Mouse (Mus musculus) cerebellum, adult 2 months (tissue): ENCODE data around the gene Sun3. TPM values are rescaled to one million over a fixed set of nuclear protein-coding genes. Genes with fewer than 3 reads are reported as not detected.

ENCODE experiments used
- DNase-seq, 2 experiments: peaks; one replicate each; pipeline ENCODE4 v3.0.0; 2021
- H3K27ac ChIP-seq: fragments of 200-500 bp; 2 replicates; pipeline ENCODE4 v1.5.1; 2012; ENCODE audit warnings: low read length, control low read depth, inconsistent platforms; ENCODE audit not compliant: insufficient read depth
- H3K27me3 ChIP-seq: fragments of 200-500 bp; 2 replicates; pipeline ENCODE4 v1.6.1; 2012; ENCODE audit warnings: inconsistent platforms, mild to moderate bottlenecking, low read length, moderate library complexity; ENCODE audit not compliant: control insufficient read depth, insufficient read depth
- H3K4me1 ChIP-seq: fragments of 200-500 bp; 2 replicates; pipeline ENCODE4 v1.6.1; 2011; ENCODE audit warnings: low read length; ENCODE audit not compliant: control insufficient read depth, insufficient read depth
- H3K4me3 ChIP-seq: fragments of 200-500 bp; replicated peaks from 2 replicates; pipeline ENCODE3; 2011; ENCODE audit warnings: mild to moderate bottlenecking, low read depth, low read length, control low read depth; ENCODE audit not compliant: insufficient read depth
- CTCF ChIP-seq: fragments of 200-500 bp; IDR thresholded peaks from 2 replicates; pipeline ENCODE4 v1.5.1; 2011; ENCODE audit warnings: low read depth, mild to moderate bottlenecking, control low read depth, low read length, moderate library complexity, borderline replicate concordance; ENCODE audit not compliant: insufficient read depth
- POLR2A ChIP-seq: fragments of 200-500 bp; IDR thresholded peaks from 2 replicates; pipeline ENCODE4 v1.6.1; 2011; ENCODE audit warnings: low read length, control low read depth, borderline replicate concordance; ENCODE audit not compliant: insufficient read depth
- WGBS: fragments of 180-500 bp; shearing (Covaris S2); methylation state at CpG from one replicate; pipeline ENCODE4 v1.1.7; 2018; 5-methylcytosine and 5-hydroxymethylcytosine counted together
- polyA plus RNA-seq: library from polyadenylated mRNA; depleted of rRNA; stranded (reverse); fragments of >200 nt; gene quantifications from 2 replicates; pipeline ENCODE4 v1.2.3, GENCODE M21; 2012; rRNA removed

Gene Sun3
- polyA plus RNA-seq, 1 experiment: not detected

- DNase-seq: no peak
- TF ChIP-seq CTCF (no peak), POLR2A (no peak)
- H3K4me1 ChIP-seq: no peaks in the 10 kb centered on the region; the same call in 1 of the 2 replicates
- 57% methylated on average over 3 of the region's 3 CpGs for WGBS
- no peak within 1 kb of the TSS for H3K27ac ChIP-seq
- no peaks in the 10 kb centered on the region for H3K27me3 ChIP-seq
- no peak within 1 kb of the TSS for H3K4me3 ChIP-seq
Measured at GRCm38 (mm10) chr11:8973166-8973565, 75.6 kb downstream of the Sun3 start, which contains the start of gene Pkd1l1. Gene Pkd1l1, minus strand, starts transcription at chr11:8973266.

DNA sequence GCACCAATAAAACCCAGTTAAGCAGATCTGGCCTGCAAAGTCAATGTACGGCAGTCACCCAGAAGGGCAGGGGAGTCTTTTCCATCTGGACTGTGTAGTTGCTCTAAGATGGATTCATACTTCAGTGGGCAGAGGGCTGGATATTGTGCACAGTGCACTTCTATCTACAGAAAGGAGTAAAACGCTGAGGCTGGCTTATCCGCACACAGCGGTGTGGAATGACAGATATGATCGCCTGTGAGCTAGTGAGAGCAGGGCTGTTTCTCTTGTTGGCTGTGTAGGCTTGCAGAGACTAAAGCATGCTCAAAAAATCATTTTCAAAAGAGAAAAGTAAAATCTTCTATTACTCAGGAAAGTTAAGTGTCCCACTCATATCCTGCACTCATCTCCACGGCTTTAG is 76.7 kb downstream of the Sun3 start:
- Histone ChIP-seq H3K27me3 (no peaks in the 10 kb centered on the region), H3K4me3 (no peak overlapping the region), H3K27ac (no peak overlapping the region), H3K4me1 (no peaks in the 10 kb centered on the region; the same call in 1 of the 2 replicates)
- TF ChIP-seq POLR2A: no peak
- no peak for TF ChIP-seq CTCF
- WGBS: 88% methylated on average over 6 of the region's 6 CpGs
- no peak for DNase-seq

DNA sequence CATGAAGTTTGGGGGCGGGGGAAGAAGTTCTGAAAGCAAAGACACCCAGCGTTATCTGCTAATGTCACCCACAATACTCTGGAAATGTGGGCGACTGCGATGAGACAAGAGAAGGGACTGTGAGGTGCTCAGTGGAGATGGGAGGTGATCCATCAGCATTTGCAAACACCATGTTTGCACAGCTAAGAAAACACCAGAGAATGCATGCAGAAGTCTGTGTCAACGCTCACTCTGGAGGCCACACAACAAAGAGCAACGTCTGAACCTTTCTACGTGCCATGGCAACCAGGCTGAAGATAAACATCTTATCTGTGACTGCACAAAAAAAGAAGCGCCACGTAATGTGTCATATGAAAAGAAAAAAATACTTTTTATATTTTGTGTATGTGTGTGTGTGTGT is 78.3 kb downstream of the Sun3 start:
- H3K4me3 ChIP-seq: no peak overlapping the region
- H3K27me3 ChIP-seq: no peaks in the 10 kb centered on the region
- no peak for TF ChIP-seq CTCF
- TF ChIP-seq POLR2A: no peak
- no peaks in the 10 kb centered on the region; the same call in 1 of the 2 replicates for H3K4me1 ChIP-seq
- DNase-seq: no peak
- WGBS: 83% methylated on average over 9 of the region's 9 CpGs
- H3K27ac ChIP-seq: no peak overlapping the region

GRCm38 (mm10) chr11:8968094-8968493 is 80.7 kb downstream of the Sun3 start:
- DNase-seq: no peak

More at GRCm38 (mm10) chr11:8968094-8968493, 80.7 kb downstream of the Sun3 start:
- H3K27me3 ChIP-seq: no peaks in the 10 kb centered on the region
- 98% methylated on average over 7 of the region's 7 CpGs for WGBS
- no peak for TF ChIP-seq POLR2A
- no peak for TF ChIP-seq CTCF
- no peaks in the 10 kb centered on the region for H3K4me1 ChIP-seq
- no peak overlapping the region for H3K4me3 ChIP-seq
- no peak overlapping the region for H3K27ac ChIP-seq

Other genes with a start within 250 kb of the Sun3 start
- 0.13 and 0.29 TPM in 2 replicates for gene Pkd1l1, start 75.7 kb downstream of the Sun3 start, polyA plus RNA-seq
- gene Hus1, start 37.8 kb downstream of the Sun3 start, polyA plus RNA-seq: 13.5 and 14.4 TPM in 2 replicates
- gene Gm11992, start 397 bp downstream of the Sun3 start, polyA plus RNA-seq: 1.1 and 1.5 TPM in 2 replicates
- 1.3 and 2.5 TPM in 2 replicates for gene Upp1, start 69.1 kb upstream of the Sun3 start, polyA plus RNA-seq
- gene Abca13, start 143.0 kb upstream of the Sun3 start, polyA plus RNA-seq: 0.03 TPM in 2 replicates